Mouse (Mus musculus) limb, embryonic 14.5 days (tissue): ENCODE data around the gene Sphk1. TPM values are rescaled to one million over a fixed set of nuclear protein-coding genes. Genes with fewer than 3 reads are reported as not detected.

Source experiments
- ATAC-seq: fragments of 200-750 bp; cut with Nextera tagmentation; 2 replicates; pipeline ENCODE4 v1.8.0; 2017; ENCODE audit warnings: low read depth, moderate number of reproducible peaks, moderate TSS enrichment; ENCODE audit not compliant: low FRiP score
- DNase-seq: peaks from one replicate; pipeline ENCODE4 v3.0.0-alpha.2; 2015; ENCODE audit warnings: low spot score
- H3K27ac ChIP-seq: fragments of 300-500 bp; sonication (generic); replicated peaks from 2 replicates; pipeline ENCODE4 v1.5.1; 2014; ENCODE audit warnings: low read depth, mild to moderate bottlenecking, low read length, moderate library complexity, mixed read lengths
- H3K27me3 ChIP-seq: fragments of 300-500 bp; sonication (generic); 2 replicates; pipeline ENCODE4 v1.6.1; 2014; ENCODE audit warnings: low read length, mixed read lengths; ENCODE audit not compliant: control insufficient read depth, insufficient read depth
- H3K36me3 ChIP-seq: fragments of 300-500 bp; sonication (generic); 2 replicates; pipeline ENCODE4 v1.6.1; 2014; ENCODE audit warnings: mild to moderate bottlenecking, low read length, moderate library complexity, mixed read lengths; ENCODE audit not compliant: control insufficient read depth, insufficient read depth
- H3K4me1 ChIP-seq: fragments of 300-500 bp; sonication (generic); 2 replicates; pipeline ENCODE4 v1.6.1; 2014; ENCODE audit warnings: antibody characterized with exemption, low read length, mixed read lengths; ENCODE audit not compliant: control insufficient read depth, insufficient read depth
- H3K4me2 ChIP-seq: fragments of 300-500 bp; sonication (generic); replicated peaks from 2 replicates; pipeline ENCODE4 v1.6.1; 2014; ENCODE audit warnings: low read depth, mild to moderate bottlenecking, low read length, moderate library complexity; ENCODE audit not compliant: severe bottlenecking
- H3K4me3 ChIP-seq: fragments of 300-500 bp; sonication (generic); replicated peaks from 2 replicates; pipeline ENCODE4 v1.5.1; 2014; ENCODE audit warnings: low read length
- H3K9ac ChIP-seq: fragments of 300-500 bp; sonication (generic); 2 replicates; pipeline ENCODE4 v1.6.1; 2014; ENCODE audit warnings: mild to moderate bottlenecking, low read depth, low read length, moderate library complexity; ENCODE audit not compliant: severe bottlenecking
- H3K9me3 ChIP-seq: fragments of 300-500 bp; sonication (generic); 2 replicates; pipeline ENCODE4 v1.6.1; 2016; ENCODE audit warnings: low read length; ENCODE audit not compliant: control insufficient read depth
- POLR2A ChIP-seq: fragments of 200-500 bp; IDR thresholded peaks from 2 replicates; pipeline ENCODE4 v1.8.0; 2012; ENCODE audit warnings: inconsistent platforms, mild to moderate bottlenecking, moderate library complexity, borderline replicate concordance; ENCODE audit not compliant: insufficient read depth, insufficient read length; ENCODE audit errors: extremely low read depth
- WGBS: fragments of 180-500 bp; shearing (Covaris S2); extraction: QIAGEN DNeasy Blood & Tissue Kit; methylation state at CpG from one replicate; pipeline ENCODE4 v1.1.7; 2014; 5-methylcytosine and 5-hydroxymethylcytosine counted together
- polyA plus RNA-seq, 2 experiments: library from polyadenylated mRNA; depleted of rRNA in 1 of 2; stranded (reverse) in 1 of 2; unstranded in 1 of 2; fragments of >200 nt; fragmentation: Nextera tagmentation in 1 of 2; extraction: Ambion mirVana in 1 of 2; gene quantifications; 2 replicates each; pipeline versions ENCODE4 v1.2.1 to v1.2.3; 2012 to 2014

Sphk1 gene
- polyA plus RNA-seq, 2 experiments = 3.4 to 3.8 TPM

DNA sequence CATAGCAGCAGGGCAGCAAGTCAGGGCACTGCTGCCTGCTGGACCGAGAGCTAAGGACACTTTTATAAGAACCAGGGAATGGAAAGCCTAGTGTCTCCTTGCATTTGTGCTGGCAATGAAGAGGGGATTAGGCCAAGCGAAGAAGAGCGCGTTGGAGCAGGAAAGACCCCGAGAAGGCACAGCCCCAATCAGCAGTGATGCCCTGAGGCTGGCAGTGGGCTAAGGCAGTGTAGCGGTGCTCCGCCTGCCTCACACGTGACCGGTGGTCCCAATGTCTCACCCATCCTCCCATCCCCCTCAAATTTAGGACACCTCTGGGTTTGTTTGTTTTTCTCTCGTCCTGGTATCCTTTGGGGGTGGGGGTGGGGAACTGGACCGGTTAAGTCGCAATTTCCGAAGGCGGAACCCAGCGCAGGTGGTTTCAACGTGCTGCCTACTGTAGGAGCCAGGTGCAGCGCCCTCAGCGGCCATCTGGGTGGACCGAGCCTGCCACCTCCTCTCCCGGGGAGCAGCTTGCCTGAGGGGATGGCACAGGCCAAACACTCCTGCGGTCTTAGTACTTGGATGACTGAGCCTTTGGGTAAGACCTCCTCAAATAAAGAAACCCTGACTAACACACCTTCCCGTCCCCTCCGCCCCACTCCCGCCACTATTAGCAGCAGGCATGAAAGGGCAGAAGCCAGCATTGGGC is 15.2 kb upstream of the Sphk1 start:
- TF ChIP-seq POLR2A = no peak
- H3K9me3 ChIP-seq = no peaks in the 10 kb centered on the region
- H3K27me3 ChIP-seq = no peaks in the 10 kb centered on the region
- no peaks in the 10 kb centered on the region; the same call in 1 of the 2 replicates for H3K4me1 ChIP-seq
- no peak overlapping the region for H3K9ac ChIP-seq
- WGBS = 12% methylated on average over 24 of the region's 24 CpGs
- H3K27ac ChIP-seq = no peak overlapping the region
- no peak overlapping the region; the same call in 1 of the 2 replicates for H3K4me2 ChIP-seq
- H3K36me3 ChIP-seq = no peaks in the 10 kb centered on the region
- no peak for ATAC-seq
- no peak for DNase-seq
- H3K4me3 ChIP-seq = no peak overlapping the region

GRCm38 (mm10) chr11:116518482-116518881 is 12.2 kb upstream of the Sphk1 start:
- Histone ChIP-seq H3K4me3 (no peak overlapping the region), H3K27me3 (no peaks in the 10 kb centered on the region), H3K36me3 (no peaks in the 10 kb centered on the region), H3K27ac (no peak overlapping the region), H3K4me1 (peaks cover 8% of the 10 kb centered on the region), H3K4me2 (no peak overlapping the region), H3K9ac (no peak overlapping the region), H3K9me3 (no peaks in the 10 kb centered on the region)
- WGBS = 56% methylated on average over 8 of the region's 8 CpGs
- DNase-seq = peak; percentile 31
- TF ChIP-seq POLR2A = no peak
- no peak for ATAC-seq

DNA sequence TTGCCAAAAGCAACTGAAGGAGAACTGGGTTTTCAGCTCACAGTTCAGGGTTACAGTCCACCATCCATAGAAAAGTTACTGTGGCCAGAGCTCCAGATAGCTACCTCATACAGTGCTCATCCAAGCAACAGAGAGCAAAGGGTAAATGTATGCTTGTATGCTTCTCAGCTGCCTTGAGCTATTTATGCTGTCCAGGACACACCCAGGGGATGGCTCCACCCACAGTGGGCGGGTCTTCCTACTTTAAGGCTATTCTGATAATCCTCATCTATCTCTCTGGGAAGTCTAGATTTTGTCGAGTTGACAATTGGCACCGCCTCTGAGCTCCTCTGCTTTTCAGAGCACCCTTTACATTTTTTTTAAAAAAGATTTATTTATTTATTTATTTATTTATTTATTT is 9.6 kb upstream of the Sphk1 start:
- no peaks in the 10 kb centered on the region for H3K27me3 ChIP-seq
- ATAC-seq (no peak), DNase-seq (no peak)
- WGBS = 61% methylated on average over 3 of the region's 3 CpGs
- no peak overlapping the region for H3K4me2 ChIP-seq
- H3K4me1 ChIP-seq = peaks cover 14% of the 10 kb centered on the region
- no peak overlapping the region for H3K27ac ChIP-seq
- no peak overlapping the region for H3K9ac ChIP-seq
- no peak for TF ChIP-seq POLR2A
- no peak overlapping the region for H3K4me3 ChIP-seq
- no peaks in the 10 kb centered on the region for H3K9me3 ChIP-seq
- H3K36me3 ChIP-seq = no peaks in the 10 kb centered on the region

- H3K9me3 ChIP-seq = no peaks in the 10 kb centered on the region
Observed at GRCm38 (mm10) chr11:116522046-116522445, 8.7 kb upstream of the Sphk1 start.

GRCm38 (mm10) chr11:116522886-116523698 is 7.6 kb upstream of the Sphk1 start:
- DNase-seq (no peak), ATAC-seq (no peak)
- H3K27me3 ChIP-seq = no peaks in the 10 kb centered on the region
- no peak overlapping the region for H3K4me2 ChIP-seq
- H3K4me3 ChIP-seq = no peak overlapping the region
- no peak for TF ChIP-seq POLR2A
- H3K4me1 ChIP-seq = peaks cover 14% of the 10 kb centered on the region
- no peaks in the 10 kb centered on the region for H3K9me3 ChIP-seq
- H3K36me3 ChIP-seq = no peaks in the 10 kb centered on the region
- peak overlapping the region; percentile 67 for H3K27ac ChIP-seq
- H3K9ac ChIP-seq = no peak overlapping the region
- 59% methylated on average over 16 of the region's 16 CpGs for WGBS

More at GRCm38 (mm10) chr11:116522046-116522445, 8.7 kb upstream of the Sphk1 start:
- H3K27ac ChIP-seq = no peak overlapping the region
- peaks cover 14% of the 10 kb centered on the region for H3K4me1 ChIP-seq
- H3K4me2 ChIP-seq = no peak overlapping the region
- H3K9ac ChIP-seq = no peak overlapping the region
- ATAC-seq (no peak), DNase-seq (no peak)
- no peak overlapping the region for H3K4me3 ChIP-seq
- 79% methylated on average over 3 of the region's 3 CpGs for WGBS
- no peaks in the 10 kb centered on the region for H3K27me3 ChIP-seq
- no peaks in the 10 kb centered on the region for H3K36me3 ChIP-seq
- no peak for TF ChIP-seq POLR2A
